Mouse (Mus musculus) CD4-positive helper T cell, adult 2 months (primary cell): ENCODE measurements around the gene Slc35b1.

Experiments used
- DNase-seq: peaks from one replicate; pipeline ENCODE4 v3.0.0-alpha.2; 2012; ENCODE audit warnings: low read depth, missing footprints, low spot score

Gene Slc35b1

DNA sequence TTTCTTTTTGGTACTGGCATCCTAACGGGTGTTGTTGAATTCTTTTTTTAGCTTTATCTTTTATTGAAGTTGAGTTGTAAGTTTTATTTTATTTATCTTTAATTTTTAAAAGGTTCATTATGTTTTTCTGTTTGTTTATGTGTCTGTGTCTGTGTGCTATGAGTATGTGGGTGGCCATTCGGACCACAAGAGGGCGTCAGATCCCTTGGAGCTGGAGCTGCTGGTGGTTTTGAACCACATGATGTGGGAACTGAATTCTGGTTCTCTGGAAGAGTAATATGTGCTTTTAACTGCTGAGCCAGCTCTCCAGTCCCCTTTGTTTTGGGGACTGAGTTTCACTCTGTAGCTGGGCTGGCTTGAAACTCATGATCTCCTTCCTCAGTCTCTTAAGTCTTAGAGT lies 39.0 kb downstream of the Slc35b1 start:
- DNase-seq, result no peak

DNA sequence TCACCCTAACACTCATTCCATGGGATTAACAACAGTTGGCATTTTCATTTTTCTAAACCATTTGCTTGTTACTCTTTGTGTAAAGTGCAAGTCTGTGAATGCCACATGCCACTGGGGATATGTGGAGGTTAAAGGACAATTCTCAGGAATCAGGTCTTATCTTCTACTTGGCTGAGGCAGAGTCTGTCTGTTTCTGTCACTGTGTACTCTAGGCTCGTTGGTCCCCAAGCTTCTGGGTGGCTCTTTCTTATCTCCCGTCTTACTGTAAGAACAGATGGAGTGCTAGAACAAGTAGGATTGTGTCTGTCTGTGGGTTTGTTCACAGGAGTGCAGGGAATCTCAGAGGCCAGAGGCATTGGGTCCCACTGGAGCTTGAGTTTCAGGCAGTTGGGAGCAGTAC lies 46.9 kb downstream of the Slc35b1 start:
- no peak for DNase-seq

DNA sequence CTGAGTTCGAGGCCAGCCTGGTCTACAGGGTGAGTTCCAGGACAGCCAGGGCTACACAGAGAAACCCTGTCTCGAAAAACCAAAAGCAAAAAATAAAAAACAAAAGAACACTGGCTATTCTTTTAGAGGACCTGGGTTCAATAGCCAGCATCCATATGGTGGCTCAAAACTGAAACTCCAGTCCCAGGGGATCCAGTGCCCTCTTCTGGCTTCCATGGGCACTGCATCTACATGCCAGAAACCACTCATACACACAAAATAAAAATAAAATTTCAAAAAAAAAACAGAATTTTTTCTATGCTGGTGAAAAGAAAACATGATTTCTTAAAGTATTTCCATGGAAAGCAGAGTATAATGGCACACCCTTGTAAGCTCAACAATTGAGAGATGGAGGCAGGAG lies 47.7 kb downstream of the Slc35b1 start:
- peak; percentile 34 for DNase-seq
